Mouse (Mus musculus): ENCODE measurements at regions not wholly inside any gene's neighbourhood (a gene's known extent, or its start where the extent isn't known, plus 50 kb on each side); places are given as distances from the start of the nearest gene placed in this dataset.
A peak's percentile ranks its signal among the peaks of the same experiment; 100 is the strongest.

- no peak for DNase-seq
Observed at GRCm38 (mm10) chr14:95493154-95493553, 387.9 kb upstream of the 4921530L21Rik start.

- no peak for DNase-seq
Observed at GRCm38 (mm10) chr14:95493958-95494357, 387.1 kb upstream of the 4921530L21Rik start.

- DNase-seq: no peak
Observed at GRCm38 (mm10) chr14:95515072-95515471, 366.0 kb upstream of the 4921530L21Rik start.

GRCm38 (mm10) chr14:95518837-95519236, 362.2 kb upstream of the 4921530L21Rik start:
- DNase-seq: no peak

GRCm38 (mm10) chr14:95543863-95544262, 337.2 kb upstream of the 4921530L21Rik start:
- no peak for DNase-seq

GRCm38 (mm10) chr14:95591075-95591474, 290.0 kb upstream of the 4921530L21Rik start:
- DNase-seq: no peak

GRCm38 (mm10) chr14:95596385-95596784, 284.7 kb upstream of the 4921530L21Rik start:
- DNase-seq: no peak

- no peak for DNase-seq
Observed at GRCm38 (mm10) chr14:95645980-95646379, 235.1 kb upstream of the 4921530L21Rik start.

GRCm38 (mm10) chr14:95659552-95659951, 221.5 kb upstream of the 4921530L21Rik start:
- no peak for DNase-seq

- DNase-seq: no peak
Observed at GRCm38 (mm10) chr14:95660862-95661261, 220.2 kb upstream of the 4921530L21Rik start.

- DNase-seq: no peak
Observed at GRCm38 (mm10) chr14:95661416-95661815, 219.6 kb upstream of the 4921530L21Rik start.

GRCm38 (mm10) chr14:95687448-95687847, 193.6 kb upstream of the 4921530L21Rik start:
- no peak for DNase-seq

GRCm38 (mm10) chr14:95688611-95689010, 192.4 kb upstream of the 4921530L21Rik start:
- DNase-seq: peak; percentile 9 to 33

- DNase-seq: no peak
Observed at GRCm38 (mm10) chr14:95726082-95726481, 155.0 kb upstream of the 4921530L21Rik start.

- DNase-seq: no peak
Observed at GRCm38 (mm10) chr14:95775737-95776136, 105.3 kb upstream of the 4921530L21Rik start.

GRCm38 (mm10) chr14:95777439-95777838, 103.6 kb upstream of the 4921530L21Rik start:
- no peak for DNase-seq
